Mouse (Mus musculus) intestine, postnatal 0 days (tissue): ENCODE data around the gene Bbs7. TPM values are rescaled to one million over a fixed set of nuclear protein-coding genes. Genes with fewer than 3 reads are reported as not detected.
A peak's percentile ranks its signal among the peaks of the same experiment; 100 is the strongest.

ENCODE experiments used
- ATAC-seq: fragments of 200-750 bp; cut with Nextera tagmentation; 2 replicates; pipeline ENCODE4 v1.8.0; 2017; ENCODE audit warnings: mild to moderate bottlenecking, moderate TSS enrichment, moderate library complexity
- H3K27ac ChIP-seq: fragments of 300-500 bp; sonication (generic); 2 replicates; pipeline ENCODE4 v1.5.1; 2014; ENCODE audit warnings: mild to moderate bottlenecking, low read depth, low read length, moderate library complexity
- H3K27me3 ChIP-seq: fragments of 300-500 bp; sonication (generic); replicated peaks from 2 replicates; pipeline ENCODE4 v1.6.1; 2014; ENCODE audit warnings: low read length, mixed read lengths; ENCODE audit not compliant: control insufficient read depth, insufficient read depth
- H3K36me3 ChIP-seq: fragments of 300-500 bp; sonication (generic); 2 replicates; pipeline ENCODE4 v1.6.1; 2014; ENCODE audit warnings: mild to moderate bottlenecking, moderate library complexity; ENCODE audit not compliant: control insufficient read depth, insufficient read depth
- H3K4me1 ChIP-seq: fragments of 300-500 bp; sonication (generic); replicated peaks from 2 replicates; pipeline ENCODE4 v1.6.1; 2014; ENCODE audit warnings: antibody characterized with exemption, low read length, mixed read lengths; ENCODE audit not compliant: control insufficient read depth, insufficient read depth
- H3K4me2 ChIP-seq: fragments of 300-500 bp; sonication (generic); replicated peaks from 2 replicates; pipeline ENCODE4 v1.6.1; 2014; ENCODE audit warnings: low read depth, mild to moderate bottlenecking, moderate library complexity
- H3K4me3 ChIP-seq: fragments of 300-500 bp; sonication (generic); 2 replicates; pipeline ENCODE4 v1.5.1; 2014; ENCODE audit warnings: low read depth, low read length
- H3K9ac ChIP-seq: fragments of 300-500 bp; sonication (generic); 2 replicates; pipeline ENCODE4 v1.6.1; 2014; ENCODE audit warnings: mild to moderate bottlenecking, low read depth, low read length
- H3K9me3 ChIP-seq: fragments of 300-500 bp; sonication (generic); 2 replicates; pipeline ENCODE4 v1.6.1; 2016; ENCODE audit warnings: mixed run types; ENCODE audit not compliant: control insufficient read depth
- CTCF ChIP-seq: sonication (generic); IDR thresholded peaks from 2 replicates; pipeline ENCODE4 v1.5.1; 2016; ENCODE audit warnings: low read depth, mild to moderate bottlenecking, control low read depth, antibody characterized with exemption, moderate library complexity
- WGBS: fragments of 180-500 bp; shearing (Covaris S2); extraction: QIAGEN DNeasy Blood & Tissue Kit; methylation state at CpG from one replicate; pipeline ENCODE4 v1.1.7; 2014; 5-methylcytosine and 5-hydroxymethylcytosine counted together
- polyA plus RNA-seq: library from polyadenylated mRNA; unstranded; fragments of >200 nt; fragmentation: Nextera tagmentation; extraction: Ambion mirVana; gene quantifications from 2 replicates; pipeline ENCODE4 v1.2.1, GENCODE M21; 2015

The Bbs7 gene
- polyA plus RNA-seq, 1 experiment from 2014 or later, result 4.8 TPM

- Histone ChIP-seq H3K4me3 (no peak overlapping the region), H3K9me3 (no peaks in the 10 kb centered on the region), H3K4me2 (peak overlapping the region; percentile 76; the same call in 1 of the 2 replicates), H3K27me3 (no peaks in the 10 kb centered on the region), H3K36me3 (no peaks in the 10 kb centered on the region), H3K4me1 (peaks cover 4% of the 10 kb centered on the region; the same call in 1 of the 2 replicates), H3K9ac (no peak overlapping the region), H3K27ac (no peak overlapping the region)
- 72% methylated on average over 2 of the region's 2 CpGs for WGBS
- TF ChIP-seq CTCF, result no peak
- ATAC-seq, result no peak
Measured at GRCm38 (mm10) chr3:36531242-36531641, 82.0 kb downstream of the Bbs7 start.

GRCm38 (mm10) chr3:36530781-36531180, 82.5 kb downstream of the Bbs7 start:
- Histone ChIP-seq H3K9me3 (no peaks in the 10 kb centered on the region), H3K4me3 (no peak overlapping the region), H3K36me3 (no peaks in the 10 kb centered on the region), H3K9ac (no peak overlapping the region), H3K4me2 (no peak overlapping the region), H3K4me1 (peaks cover 4% of the 10 kb centered on the region; the same call in 1 of the 2 replicates), H3K27me3 (no peaks in the 10 kb centered on the region), H3K27ac (no peak overlapping the region)
- no peak for ATAC-seq
- no peak for TF ChIP-seq CTCF
- 89% methylated on average over 5 of the region's 5 CpGs for WGBS

- Histone ChIP-seq H3K9ac (no peak overlapping the region), H3K4me1 (peaks cover 4% of the 10 kb centered on the region; the same call in 1 of the 2 replicates), H3K27ac (no peak overlapping the region), H3K27me3 (no peaks in the 10 kb centered on the region), H3K4me3 (no peak overlapping the region), H3K4me2 (no peak overlapping the region), H3K9me3 (no peaks in the 10 kb centered on the region), H3K36me3 (no peaks in the 10 kb centered on the region)
- TF ChIP-seq CTCF, result no peak
- ATAC-seq, result no peak
- 85% methylated on average over 6 of the region's 6 CpGs for WGBS
Measured at GRCm38 (mm10) chr3:36530345-36530744, 82.9 kb downstream of the Bbs7 start.

DNA sequence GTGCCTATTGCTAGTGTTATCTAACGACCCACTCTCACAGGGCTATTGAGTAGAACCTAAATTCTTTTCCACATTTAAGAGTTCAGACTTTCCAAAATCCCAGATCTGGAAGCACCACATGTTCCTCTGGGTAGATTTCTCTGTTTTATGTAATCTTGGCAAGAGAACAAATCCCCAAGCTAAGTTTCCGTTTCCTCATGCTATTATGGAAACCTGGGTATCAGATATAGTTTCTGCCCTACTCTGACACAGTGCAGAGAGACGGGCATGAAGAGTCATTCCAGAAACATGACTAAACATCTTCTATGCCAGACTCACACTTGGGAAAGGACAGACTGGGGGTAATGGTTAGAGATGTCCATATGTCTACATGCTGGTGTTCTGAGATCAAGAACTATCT, 88.8 kb downstream of the Bbs7 start:
- H3K27me3 ChIP-seq, result 0 out of 2 replicates have a peak, but pooled peaks cover 6% of the 10 kb centered on the region
- no peak overlapping the region for H3K27ac ChIP-seq
- no peak overlapping the region for H3K9ac ChIP-seq
- H3K4me3 ChIP-seq, result no peak overlapping the region
- H3K9me3 ChIP-seq, result no peaks in the 10 kb centered on the region
- H3K36me3 ChIP-seq, result no peaks in the 10 kb centered on the region
- no peak overlapping the region for H3K4me2 ChIP-seq
- H3K4me1 ChIP-seq, result no peaks in the 10 kb centered on the region
- WGBS, result 65% methylated on average over 3 of the region's 3 CpGs
- no peak for TF ChIP-seq CTCF
- no peak for ATAC-seq

Other genes starting within 250 kb of the Bbs7 start
- gene Anxa5, start 137.6 kb downstream of the Bbs7 start, polyA plus RNA-seq, result 177 and 184 TPM in 2 replicates
- 2.8 and 3.3 TPM in 2 replicates for gene 1810062G17Rik, start 137.5 kb downstream of the Bbs7 start, polyA plus RNA-seq
- 1.1 and 1.2 TPM in 2 replicates for gene Gm11549, start 91.7 kb downstream of the Bbs7 start, polyA plus RNA-seq
- 41.0 and 43.6 TPM in 2 replicates for gene Exosc9, start 60.9 kb downstream of the Bbs7 start, polyA plus RNA-seq
- 37.4 and 43.3 TPM in 2 replicates for gene Ccna2, start 41.3 kb downstream of the Bbs7 start, polyA plus RNA-seq
- 4.1 and 6.5 TPM in 2 replicates for gene Trpc3, start 76.7 kb upstream of the Bbs7 start, polyA plus RNA-seq
- gene 4932438A13Rik, start 249.6 kb upstream of the Bbs7 start, polyA plus RNA-seq, result 28.5 and 32.2 TPM in 2 replicates